25 mouse cellular contexts compared by ENCODE assay signal in genomic region chr8:82846098-82846497, GRCm38 (mm10). TPM values are rescaled to one million over a fixed set of nuclear protein-coding genes. Genes with fewer than 3 reads are reported as not detected.
DNase-seq lines count a peak whose midpoint lies in the region; ATAC-seq and TF ChIP-seq lines count a peak whose summit lies in the region.
"Had no signal": no experiment of that assay in that cellular context is flagged by ENCODE, and none has a peak within 500 bp of the region (broad histone marks: within the 10 kb centered on the region; RNA-seq: fewer than 3 reads in every experiment).

No protein-coding gene starts in this region.

- no peak overlapping the region for H3K9ac ChIP-seq in liver, embryonic 11.5 days (ENCODE audit: low read depth, low read length)
- H3K9ac ChIP-seq in liver, postnatal 0 days (replicated peaks): no peak overlapping the region
- H3K9ac ChIP-seq in intestine, postnatal 0 days (ENCODE audit: low read depth, low read length): no peak overlapping the region
- H3K9ac ChIP-seq: embryonic facial prominence, embryonic 15.5 days; forebrain, postnatal 0 days; heart, embryonic 13.5 days; hindbrain, embryonic 15.5 days; lung, embryonic 15.5 days; stomach, embryonic 15.5 days had no signal

- H3K27ac ChIP-seq in liver, embryonic 11.5 days (ENCODE audit: low read depth, low read length): no peak overlapping the region
- H3K27ac ChIP-seq in liver, postnatal 0 days (ENCODE audit: low read depth): no peak overlapping the region
- H3K27ac ChIP-seq in intestine, postnatal 0 days (ENCODE audit: low read depth, low read length): no peak overlapping the region
- H3K27ac ChIP-seq: embryonic facial prominence, embryonic 15.5 days; gastrocnemius, adult 2 months; heart, embryonic 13.5 days; hindbrain, embryonic 15.5 days; kidney, postnatal 0 days; layer of hippocampus, adult 2 months; lung, embryonic 15.5 days; macrophage; stomach, embryonic 15.5 days had no signal

- no peaks in the 10 kb centered on the region for H3K27me3 ChIP-seq in liver, embryonic 11.5 days (replicated peaks; ENCODE audit: control insufficient read depth, insufficient read depth, low read length)
- no peaks in the 10 kb centered on the region for H3K27me3 ChIP-seq in liver, postnatal 0 days (ENCODE audit: insufficient read depth, low read length)
- H3K27me3 ChIP-seq in intestine, postnatal 0 days (replicated peaks; ENCODE audit: control insufficient read depth, insufficient read depth, low read length): no peaks in the 10 kb centered on the region
- H3K27me3 ChIP-seq: embryonic facial prominence, embryonic 15.5 days; heart, embryonic 13.5 days; hindbrain, embryonic 15.5 days; lung, embryonic 15.5 days; Patski; stomach, embryonic 15.5 days had no signal

- no peak for DNase-seq in liver, embryonic 11.5 days (ENCODE audit: low spot score)
- DNase-seq in liver: no peak
- DNase-seq in liver, postnatal 0 days: no peak
- no peak for DNase-seq in kidney, postnatal 36 days
- DNase-seq in right cerebral cortex, postnatal 36 days (ENCODE audit: low spot score in 2 of 2): no peak
- DNase-seq: adrenal gland, adult 8-10 months; cerebellum, adult 11-12 months; cerebellum, postnatal 25 days; forebrain, postnatal 0 days; gastrocnemius, adult 2 months; layer of hippocampus, postnatal 36 days; midbrain, embryonic 14.5 days; thymus, adult 2 months had no signal

- H3K4me1 ChIP-seq in liver, embryonic 11.5 days (replicated peaks; ENCODE audit: control insufficient read depth, insufficient read depth, low read length): peaks cover 4% of the 10 kb centered on the region; the same call in 1 of the 2 replicates
- H3K4me1 ChIP-seq in liver, postnatal 0 days (ENCODE audit: insufficient read depth): no peaks in the 10 kb centered on the region
- no peaks in the 10 kb centered on the region for H3K4me1 ChIP-seq in intestine, postnatal 0 days (replicated peaks; ENCODE audit: control insufficient read depth, insufficient read depth, low read length)
- H3K4me1 ChIP-seq: embryonic facial prominence, embryonic 15.5 days; hindbrain, embryonic 15.5 days; stomach, embryonic 15.5 days had no signal

- no peaks in the 10 kb centered on the region for H3K9me3 ChIP-seq in liver, embryonic 11.5 days (ENCODE audit: control insufficient read depth, low read length)
- H3K9me3 ChIP-seq in liver, postnatal 0 days (ENCODE audit: low read length): no peaks in the 10 kb centered on the region
- no peaks in the 10 kb centered on the region for H3K9me3 ChIP-seq in intestine, postnatal 0 days (ENCODE audit: control insufficient read depth)
- H3K9me3 ChIP-seq: embryonic facial prominence, embryonic 15.5 days; heart, embryonic 13.5 days; hindbrain, embryonic 15.5 days; lung, embryonic 15.5 days; stomach, embryonic 15.5 days had no signal

- H3K4me2 ChIP-seq in liver, embryonic 11.5 days: no peak overlapping the region
- H3K4me2 ChIP-seq in liver, postnatal 0 days (ENCODE audit: low read depth, low read length): no peak overlapping the region
- H3K4me2 ChIP-seq in intestine, postnatal 0 days (replicated peaks; ENCODE audit: low read depth): no peak overlapping the region
- H3K4me2 ChIP-seq: embryonic facial prominence, embryonic 15.5 days; heart, embryonic 13.5 days; hindbrain, embryonic 15.5 days; lung, embryonic 15.5 days; stomach, embryonic 15.5 days had no signal

- peak; percentile 64 for ATAC-seq in liver, embryonic 11.5 days (replicated peaks; ENCODE audit: low FRiP score)
- ATAC-seq in common myeloid progenitor, adult 5-6 weeks (replicated peaks; ENCODE audit: low read depth, poor library complexity, severe bottlenecking): peak; percentile 86
- ATAC-seq in liver, postnatal 0 days: peak; percentile 43; the same call in 1 of the 2 replicates
- no peak for ATAC-seq in intestine, postnatal 0 days
- ATAC-seq: forebrain, postnatal 0 days; intestine, embryonic 16.5 days; Patski had no signal

- no peak overlapping the region for H3K4me3 ChIP-seq in liver, embryonic 11.5 days (ENCODE audit: low read depth, low read length)
- H3K4me3 ChIP-seq in liver, postnatal 0 days (ENCODE audit: low read depth, low read length): no peak overlapping the region
- H3K4me3 ChIP-seq in intestine, postnatal 0 days (ENCODE audit: low read depth, low read length): no peak overlapping the region
- H3K4me3 ChIP-seq: embryonic facial prominence, embryonic 15.5 days; gastrocnemius, adult 2 months; heart, embryonic 13.5 days; hindbrain, embryonic 15.5 days; layer of hippocampus, adult 2 months; lung, embryonic 15.5 days; stomach, embryonic 15.5 days had no signal

- TF ChIP-seq CTCF in liver, postnatal 0 days (IDR thresholded peaks at IDR 0.05; ENCODE audit: low read depth): no peak
- TF ChIP-seq CTCF in intestine, postnatal 0 days (IDR thresholded peaks at IDR 0.05; ENCODE audit: low read depth): no peak

- H3K36me3 ChIP-seq in liver, embryonic 11.5 days (ENCODE audit: control insufficient read depth, insufficient read depth, low read length): no peaks in the 10 kb centered on the region
- no peaks in the 10 kb centered on the region for H3K36me3 ChIP-seq in liver, postnatal 0 days (replicated peaks; ENCODE audit: insufficient read depth, low read length)
- no peaks in the 10 kb centered on the region for H3K36me3 ChIP-seq in intestine, postnatal 0 days (ENCODE audit: control insufficient read depth, insufficient read depth)
- H3K36me3 ChIP-seq: embryonic facial prominence, embryonic 15.5 days; heart, embryonic 13.5 days; hindbrain, embryonic 15.5 days; lung, embryonic 15.5 days; stomach, embryonic 15.5 days had no signal

- WGBS in liver, embryonic 11.5 days: 28% methylated on average over 2 of the region's 2 CpGs
- 23% methylated on average over 2 of the region's 2 CpGs for WGBS in liver, postnatal 0 days (ENCODE audit: insufficient replicate concordance)
- 66% methylated on average over 2 of the region's 2 CpGs for WGBS in intestine, postnatal 0 days

- peak; percentile 35; the same call in 1 of the 2 replicates for TF ChIP-seq EP300 in liver, postnatal 0 days (IDR thresholded peaks at IDR 0.05; ENCODE audit: low read depth)

RNA-seq across cellular contexts. Expression of gene Rnf150, which starts 17.1 kb away (rescaled TPM):
- polyA plus RNA-seq in liver, embryonic 11.5 days (2014; fragmentation: Nextera tagmentation; extraction: Ambion mirVana): 0.18 and 0.44 TPM in 2 replicates
- 3.3 and 6.1 TPM in 2 replicates for total RNA-seq in common myeloid progenitor, adult 5-6 weeks (2017)
- 0.14 and 0.15 TPM in 2 replicates for polyA plus RNA-seq in liver, postnatal 0 days (2015; fragmentation: Nextera tagmentation; extraction: Ambion mirVana)
- polyA plus RNA-seq in intestine, postnatal 0 days (2015; fragmentation: Nextera tagmentation; extraction: Ambion mirVana): 0.38 and 0.53 TPM in 2 replicates
